Mouse (Mus musculus) left cerebral cortex, postnatal 10 days (tissue): Measurements from ENCODE around the gene Gm20388. TPM values are rescaled to one million over a fixed set of nuclear protein-coding genes. Genes with fewer than 3 reads are reported as not detected.

ENCODE experiments used
- DNase-seq, 2 experiments: peaks; one replicate each; pipeline ENCODE4 v3.0.0; 2021 to 2022; ENCODE audit warnings: low spot score in 2 of 2, mixed read lengths in 1 of 2; ENCODE audit errors: extremely low spot score in 1 of 2
- intact Hi-C: fragments of 180-260 bp; cut with DNase I; formaldehyde crosslinking; loops from one replicate; pipeline ENCODE4 v1.15.1; 2025
- total RNA-seq, 2 experiments: library from RNA; stranded (reverse); gene quantifications; 2 replicates each; pipeline ENCODE4 v1.2.3; 2021

The Gm20388 gene
- total RNA-seq, 2 experiments from 2014 or later, result 4.4 to 9.0 TPM

- intact Hi-C loops, result no loop called here
- DNase-seq, result no peak
These were observed 3762.0 kb downstream of the Gm20388 start for GRCm38 (mm10) chr8:123672648-123673047.

- intact Hi-C loops, result no loop called here
- DNase-seq, result no peak
These were observed 3765.0 kb downstream of the Gm20388 start for GRCm38 (mm10) chr8:123675611-123676010.

DNA sequence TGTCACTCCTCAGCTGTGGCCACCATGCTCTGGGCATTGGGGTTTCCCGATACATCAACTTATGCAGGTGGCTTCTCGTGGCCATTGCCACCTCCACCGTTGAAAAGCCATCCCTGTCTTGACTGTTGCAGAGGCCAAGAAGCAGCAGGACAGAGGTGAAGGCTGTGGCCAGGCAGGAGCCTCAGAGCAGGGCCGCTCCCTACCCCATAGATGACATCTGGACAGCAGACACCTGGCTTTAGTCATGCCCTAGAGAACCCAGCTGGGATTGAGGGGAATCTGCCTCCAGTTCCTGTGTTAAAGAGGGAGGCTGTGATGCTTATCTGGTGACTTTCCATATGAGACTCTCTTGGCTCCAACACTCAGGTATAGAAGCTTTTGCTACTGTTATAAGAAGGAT is 3767.7 kb downstream of the Gm20388 start:
- intact Hi-C loops, result no loop called here
- DNase-seq, result no peak

GRCm38 (mm10) chr8:123682073-123682761 is 3771.6 kb downstream of the Gm20388 start:
- peak in 1 of 2 experiments; percentile 61 for DNase-seq
- intact Hi-C loops, result no loop called here

GRCm38 (mm10) chr8:123683321-123683720 is 3772.7 kb downstream of the Gm20388 start:
- no peak for DNase-seq
- intact Hi-C loops, result no loop called here

DNA sequence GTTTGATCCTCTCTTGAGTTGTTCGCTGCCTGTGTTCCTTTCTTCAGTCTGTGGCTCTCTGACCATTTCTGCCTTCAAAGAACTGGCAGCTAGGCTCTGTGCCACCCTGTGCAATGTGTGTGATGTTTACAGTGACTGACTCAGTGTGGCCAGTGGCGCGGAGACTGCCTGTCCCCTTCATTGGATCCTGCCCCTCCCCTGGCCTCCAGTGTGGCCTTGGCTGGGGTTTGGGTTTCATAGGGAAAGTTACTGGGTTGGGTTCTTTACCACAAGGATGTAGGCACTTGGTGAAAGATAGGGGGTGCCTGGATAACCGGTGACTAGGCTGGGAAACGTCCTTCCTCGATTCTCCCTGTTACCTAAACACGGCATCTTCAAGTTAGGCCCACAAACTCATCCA is 3774.2 kb downstream of the Gm20388 start:
- intact Hi-C loops, result no loop called here

GRCm38 (mm10) chr8:123685477-123685876 is 3774.8 kb downstream of the Gm20388 start:
- intact Hi-C loops, result no loop called here
- DNase-seq, result no peak

More for the DNA sequence above, 3774.2 kb downstream of the Gm20388 start:
- no peak for DNase-seq

- DNase-seq, result no peak
- intact Hi-C loops, result no loop called here
These were observed 3777.2 kb downstream of the Gm20388 start for GRCm38 (mm10) chr8:123687826-123688225.

DNA sequence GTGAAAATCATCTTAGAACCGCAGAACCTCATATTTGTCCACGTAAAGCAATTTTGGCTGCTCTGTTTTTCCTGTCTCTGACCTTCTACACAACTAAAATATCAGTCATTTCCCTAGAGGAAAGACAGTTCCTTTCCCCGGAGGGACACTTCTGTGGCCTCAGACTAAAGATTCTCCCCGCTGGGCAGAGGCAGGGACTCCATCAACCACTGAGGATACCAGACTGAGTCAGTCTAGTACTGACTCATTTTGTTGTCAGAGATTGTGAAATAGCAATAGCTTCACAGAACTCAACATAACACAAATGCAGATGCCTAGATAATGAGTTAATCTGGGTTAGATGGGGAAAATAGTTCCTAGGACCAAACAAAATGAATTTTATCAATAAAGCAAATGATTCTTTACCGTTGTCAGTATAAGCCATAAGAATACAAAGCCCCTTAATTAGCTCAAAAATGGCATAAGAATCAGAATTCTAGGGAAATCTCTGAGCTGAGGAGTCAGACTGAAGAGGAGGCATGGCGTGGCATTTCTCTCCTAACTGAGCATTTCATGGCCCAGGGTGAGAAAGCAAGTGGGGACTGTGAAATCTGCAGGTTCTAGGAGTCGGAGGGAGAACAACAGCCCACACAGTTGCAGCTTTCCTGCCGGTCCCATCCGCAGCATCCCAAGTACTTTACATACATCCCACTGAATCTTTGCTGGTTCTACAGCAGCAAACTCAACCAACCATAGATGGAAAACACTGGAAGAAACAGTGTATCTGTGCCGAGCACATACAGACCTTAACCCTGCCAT is 3781.7 kb downstream of the Gm20388 start:
- intact Hi-C loops, result no loop called here
- no peak for DNase-seq

DNA sequence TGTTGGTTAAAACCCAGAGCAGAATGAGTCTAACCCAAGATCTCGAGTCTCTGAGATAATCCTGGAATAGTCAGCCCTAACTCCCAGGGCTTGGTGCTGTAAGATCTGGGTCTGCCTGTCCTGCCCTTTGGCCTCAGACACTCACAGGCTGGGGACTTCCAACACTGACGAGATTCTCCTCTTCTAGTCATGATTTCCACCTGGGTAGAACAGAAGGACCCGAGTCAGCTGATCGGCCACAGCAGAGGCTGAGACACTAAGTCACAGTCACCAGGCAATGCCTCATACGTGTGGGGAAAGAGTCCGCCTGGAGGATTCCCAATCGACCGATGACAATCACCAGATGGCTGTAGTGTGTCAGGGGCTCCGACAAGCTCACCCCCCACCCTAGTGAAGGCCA is 3785.5 kb downstream of the Gm20388 start:
- DNase-seq, result no peak

DNA sequence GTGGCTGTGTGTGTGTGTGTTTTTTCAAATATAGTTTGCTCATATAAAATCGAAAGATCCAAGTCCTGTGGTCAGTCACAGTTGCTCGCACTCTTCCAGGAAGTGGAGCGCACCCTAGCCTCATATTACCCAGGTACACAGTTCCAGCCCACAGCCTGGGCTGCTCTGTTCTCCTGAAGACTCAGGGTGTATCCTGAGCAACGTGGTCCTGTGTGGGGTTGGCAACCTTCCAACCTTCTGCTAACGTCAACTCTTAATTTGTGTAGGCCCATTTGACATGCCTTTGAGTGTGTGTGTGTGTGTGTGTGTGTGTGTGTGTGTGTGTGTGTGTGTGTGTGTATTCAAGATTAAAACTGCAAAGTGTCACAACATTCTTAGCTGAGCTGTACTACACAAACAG is 3786.7 kb downstream of the Gm20388 start:
- intact Hi-C loops, result no loop called here

More for the DNA sequence above, 3785.5 kb downstream of the Gm20388 start:
- intact Hi-C loops, result no loop called here

GRCm38 (mm10) chr8:123700399-123701070 is 3789.9 kb downstream of the Gm20388 start:
- intact Hi-C loops, result no loop called here
- no peak for DNase-seq

More for the DNA sequence above, 3786.7 kb downstream of the Gm20388 start:
- no peak for DNase-seq

DNA sequence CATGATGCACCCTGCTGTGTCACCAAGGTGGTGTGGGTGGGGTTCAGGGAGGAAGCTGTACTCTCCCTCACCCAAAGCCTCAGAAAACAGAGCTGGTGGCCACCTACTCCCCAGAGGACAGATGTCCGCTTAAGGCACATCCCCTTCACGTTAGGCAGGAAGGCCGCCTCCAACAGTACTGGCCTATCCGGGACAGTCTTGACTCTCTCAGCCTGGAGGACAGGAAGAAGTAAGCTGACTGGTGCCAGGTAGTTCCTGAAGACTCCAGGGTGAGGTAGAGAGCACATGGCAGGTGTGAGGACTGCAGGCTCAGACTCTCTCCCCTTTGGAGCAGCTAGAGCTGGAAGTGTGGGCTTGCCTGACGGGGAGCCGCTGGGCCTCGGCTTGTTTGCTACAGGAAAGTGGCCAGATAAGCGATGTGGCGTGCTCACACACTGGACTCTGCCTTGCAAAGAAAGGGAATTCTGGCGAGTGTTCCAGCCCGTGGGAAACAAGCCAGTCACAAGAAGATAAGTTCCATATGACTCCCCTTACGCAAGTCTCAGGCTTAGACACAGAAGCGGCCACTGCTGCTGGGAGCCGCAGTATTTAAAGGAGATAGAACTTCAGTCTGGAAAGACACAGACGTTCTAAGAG is 3791.4 kb downstream of the Gm20388 start:
- DNase-seq, result peak in 1 of 2 experiments; percentile 35
- intact Hi-C loops, result no loop called here

DNA sequence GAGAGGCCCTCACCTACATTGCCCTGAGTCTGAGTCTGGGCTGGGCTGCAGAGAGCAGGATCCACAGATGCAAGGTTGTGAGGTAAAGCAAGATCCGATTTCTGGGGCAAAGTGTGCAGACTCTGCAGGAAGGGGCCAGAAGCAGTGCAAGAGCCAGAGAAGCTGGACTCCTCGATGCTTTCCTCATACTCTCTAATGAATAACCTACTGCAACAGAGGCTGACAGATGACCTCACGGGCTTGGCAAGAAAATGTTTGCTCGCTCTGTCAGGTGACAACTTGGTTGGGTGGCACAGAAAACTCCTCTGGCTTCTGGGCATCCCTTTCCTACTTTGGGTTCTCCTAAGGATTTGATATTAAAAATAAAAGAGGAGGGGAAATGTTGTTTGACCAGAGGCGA is 3794.7 kb downstream of the Gm20388 start:
- no peak for DNase-seq
- intact Hi-C loops, result no loop called here

DNA sequence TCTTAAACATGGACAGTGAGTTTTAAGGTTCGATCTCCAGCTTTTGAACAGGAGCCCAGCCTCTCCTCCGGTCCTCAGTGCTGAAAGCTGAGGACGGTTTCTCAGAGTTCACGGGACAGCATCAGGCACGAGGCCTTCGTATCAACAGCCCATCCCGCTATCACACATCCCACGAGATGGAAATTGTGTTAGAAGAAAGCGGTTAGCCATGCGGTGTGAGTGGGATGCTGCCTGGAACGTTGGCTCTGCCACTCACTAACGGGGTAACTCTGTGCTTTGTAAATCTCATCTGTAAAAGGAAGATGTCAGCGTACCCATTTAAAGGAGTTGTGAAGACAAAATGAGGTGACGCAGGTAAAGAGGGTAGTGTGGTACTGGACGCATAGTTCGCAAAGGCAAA is 3796.5 kb downstream of the Gm20388 start:
- DNase-seq, result peak in 1 of 2 experiments; percentile 32
- intact Hi-C loops, result no loop called here

DNA sequence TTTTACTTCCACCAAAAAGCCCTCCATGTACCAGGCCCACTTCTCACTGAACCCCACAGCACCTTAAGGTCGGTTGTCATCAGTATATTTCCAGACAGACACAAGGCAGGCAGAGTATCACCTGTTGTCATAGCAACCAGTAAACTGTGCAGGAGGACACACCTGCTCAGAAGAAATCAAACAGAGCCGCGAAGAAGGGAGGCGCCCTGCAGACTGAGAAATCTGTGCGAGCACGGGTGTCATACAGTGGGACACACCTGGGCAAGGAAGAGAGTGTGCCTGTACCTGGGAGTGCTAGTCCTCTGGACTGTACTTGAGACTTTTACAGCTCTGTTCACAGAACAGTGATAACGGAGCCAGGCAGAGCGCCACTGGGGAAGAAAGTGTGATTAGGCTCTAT is 3798.1 kb downstream of the Gm20388 start:
- no peak for DNase-seq
- intact Hi-C loops, result no loop called here

DNA sequence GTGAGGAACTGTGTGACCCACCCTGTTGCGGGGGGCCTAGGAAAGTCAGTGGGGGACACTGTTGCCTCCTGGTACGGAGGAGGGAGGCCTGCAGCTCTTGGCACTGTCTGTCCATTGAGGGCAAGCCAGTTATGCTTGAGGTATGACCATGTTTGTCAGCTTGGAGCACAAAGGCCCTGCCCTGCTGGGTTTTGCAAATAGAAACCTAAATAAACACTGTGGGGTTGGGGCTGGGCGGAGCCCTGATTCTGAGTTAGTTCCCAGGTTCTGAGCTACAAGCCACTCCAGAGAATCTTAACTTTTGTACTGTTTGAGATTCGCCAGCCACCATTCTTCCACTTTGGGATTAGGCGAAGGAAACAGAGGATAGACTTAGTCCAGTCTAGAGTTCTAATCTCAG is 3799.7 kb downstream of the Gm20388 start:
- intact Hi-C loops, result no loop called here
- DNase-seq, result no peak

DNA sequence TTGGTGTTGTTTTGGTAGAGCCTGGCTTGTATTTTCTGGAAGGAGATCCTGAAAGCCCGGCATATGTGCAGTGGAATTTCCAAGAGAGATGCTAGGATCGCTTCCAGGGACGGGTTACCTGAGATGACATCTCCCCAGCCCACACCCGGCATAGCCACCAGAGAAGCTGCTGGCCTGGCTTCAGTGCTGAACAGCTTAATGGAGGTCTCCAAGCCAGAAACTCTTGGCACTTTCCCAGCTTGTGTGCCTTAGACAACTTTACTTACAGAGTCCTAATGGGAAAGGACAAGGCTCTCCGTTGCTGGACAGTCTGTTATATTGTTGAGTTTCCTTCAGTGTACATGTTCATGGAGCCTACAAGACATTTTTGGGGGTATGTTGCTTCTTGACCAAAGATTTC is 3803.8 kb downstream of the Gm20388 start:
- DNase-seq, result no peak

DNA sequence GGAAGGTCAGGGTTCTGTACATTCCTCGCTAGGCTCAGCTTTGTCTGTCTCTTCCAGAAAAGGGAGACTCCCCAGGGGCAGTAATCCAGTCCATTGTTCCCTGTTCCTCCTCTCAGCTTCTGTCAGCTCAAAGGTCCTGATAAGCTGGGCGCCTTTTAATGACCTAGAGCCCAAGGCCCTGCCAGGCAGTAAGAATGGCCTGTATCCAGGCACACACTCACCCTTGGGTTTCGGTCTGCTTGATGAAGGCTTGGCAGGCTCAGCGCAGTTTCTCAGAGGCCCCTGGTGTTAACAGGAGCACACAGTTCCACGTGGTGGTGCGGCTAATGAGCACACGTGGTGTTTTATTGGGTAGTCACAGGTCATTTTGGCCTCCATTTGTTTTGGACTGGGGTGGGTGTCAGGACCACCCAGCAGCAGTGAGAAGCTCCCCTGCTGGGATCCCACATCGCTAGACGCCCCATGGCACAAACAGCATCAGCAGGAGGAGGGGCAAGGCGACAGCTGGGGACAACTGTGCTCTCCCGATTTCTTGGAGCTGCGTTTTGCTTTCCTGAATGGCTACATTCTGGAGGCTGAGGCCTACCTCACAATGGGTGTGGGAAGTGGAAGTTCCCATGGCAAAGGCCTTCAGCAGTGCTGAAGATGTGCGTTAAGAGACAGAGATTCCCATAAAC is 3805.4 kb downstream of the Gm20388 start:
- DNase-seq, result no peak
- intact Hi-C loops, result no loop called here

More for the DNA sequence above, 3803.8 kb downstream of the Gm20388 start:
- intact Hi-C loops, result no loop called here
